Mouse (Mus musculus) kidney, postnatal 0 days (tissue): ENCODE data around the gene Slc35d2. TPM values are rescaled to one million over a fixed set of nuclear protein-coding genes. Genes with fewer than 3 reads are reported as not detected.

Source experiments
- ATAC-seq: fragments of 200-750 bp; cut with Nextera tagmentation; replicated peaks from 2 replicates; pipeline ENCODE4 v1.8.0; 2017; ENCODE audit warnings: low read depth, moderate number of reproducible peaks, moderate TSS enrichment, moderate library complexity; ENCODE audit not compliant: low FRiP score
- DNase-seq: peaks from one replicate; pipeline ENCODE4 v3.0.0-alpha.2; 2016; ENCODE audit warnings: low spot score
- H3K27ac ChIP-seq: fragments of 300-500 bp; sonication (generic); 2 replicates; pipeline ENCODE4 v1.5.1; 2014; ENCODE audit warnings: mild to moderate bottlenecking
- H3K27me3 ChIP-seq: fragments of 300-500 bp; sonication (generic); 2 replicates; pipeline ENCODE4 v1.6.1; 2014; ENCODE audit warnings: low read length, mixed read lengths; ENCODE audit not compliant: insufficient read depth
- H3K36me3 ChIP-seq: fragments of 300-500 bp; sonication (generic); 2 replicates; pipeline ENCODE4 v1.6.1; 2014; ENCODE audit warnings: low read length, mixed read lengths; ENCODE audit not compliant: insufficient read depth
- H3K4me1 ChIP-seq: fragments of 300-500 bp; sonication (generic); replicated peaks from 2 replicates; pipeline ENCODE4 v1.6.1; 2014; ENCODE audit warnings: antibody characterized with exemption, low read length, mixed read lengths; ENCODE audit not compliant: insufficient read depth
- H3K4me2 ChIP-seq: fragments of 300-500 bp; sonication (generic); 2 replicates; pipeline ENCODE4 v1.6.1; 2014; ENCODE audit warnings: mild to moderate bottlenecking, low read length, moderate library complexity, mixed read lengths
- H3K4me3 ChIP-seq: fragments of 300-500 bp; sonication (generic); replicated peaks from 2 replicates; pipeline ENCODE4 v1.5.1; 2014; ENCODE audit warnings: low read depth, low read length
- H3K9ac ChIP-seq: fragments of 300-500 bp; sonication (generic); 2 replicates; pipeline ENCODE4 v1.6.1; 2014; ENCODE audit warnings: low read depth, low read length
- H3K9me3 ChIP-seq: fragments of 300-500 bp; sonication (generic); replicated peaks from 2 replicates; pipeline ENCODE4 v1.6.1; 2016; ENCODE audit warnings: low read length, inconsistent platforms, mixed read lengths
- CTCF ChIP-seq: IDR thresholded peaks from 2 replicates; pipeline ENCODE4 v1.5.1; 2016; ENCODE audit warnings: antibody characterized with exemption, low read depth, mild to moderate bottlenecking, moderate library complexity
- WGBS: fragments of 180-500 bp; shearing (Covaris S2); extraction: QIAGEN DNeasy Blood & Tissue Kit; methylation state at CpG from one replicate; pipeline ENCODE4 v1.1.7; 2014; 5-methylcytosine and 5-hydroxymethylcytosine counted together
- polyA plus RNA-seq: library from polyadenylated mRNA; unstranded; fragments of >200 nt; fragmentation: Nextera tagmentation; extraction: Ambion mirVana; gene quantifications from 2 replicates; pipeline ENCODE4 v1.2.1, GENCODE M21; 2015

Slc35d2 gene
- polyA plus RNA-seq, 1 experiment from 2014 or later: 8.5 TPM

GRCm38 (mm10) chr13:64081012-64081919 is 47.9 kb downstream of the Slc35d2 start:
- 0 out of 2 replicates have a peak, but pooled peaks have one; percentile 40 for ATAC-seq
- H3K27ac ChIP-seq: 0 out of 2 replicates have a peak overlapping the region, but pooled peaks have one; percentile 5

GRCm38 (mm10) chr13:64077591-64077990 is 51.6 kb downstream of the Slc35d2 start:
- Histone ChIP-seq H3K27ac (no peak overlapping the region), H3K4me3 (no peak overlapping the region), H3K4me2 (no peak overlapping the region), H3K9me3 (no peaks in the 10 kb centered on the region), H3K36me3 (no peaks in the 10 kb centered on the region), H3K4me1 (0 out of 2 replicates have a peak, but pooled peaks cover 7% of the 10 kb centered on the region), H3K27me3 (no peaks in the 10 kb centered on the region), H3K9ac (no peak overlapping the region)
- TF ChIP-seq CTCF: no peak
- ATAC-seq (no peak), DNase-seq (no peak)
- WGBS: 92% methylated on average over 5 of the region's 5 CpGs

More at GRCm38 (mm10) chr13:64081012-64081919, 47.9 kb downstream of the Slc35d2 start:
- Histone ChIP-seq H3K4me3 (no peak overlapping the region), H3K4me2 (no peak overlapping the region), H3K36me3 (no peaks in the 10 kb centered on the region), H3K9me3 (no peaks in the 10 kb centered on the region), H3K4me1 (0 out of 2 replicates have a peak, but pooled peaks cover 7% of the 10 kb centered on the region), H3K9ac (no peak overlapping the region), H3K27me3 (no peaks in the 10 kb centered on the region)
- DNase-seq: peak; percentile 27
- 40% methylated on average over 16 of the region's 16 CpGs for WGBS
- TF ChIP-seq CTCF: no peak

GRCm38 (mm10) chr13:64076074-64076473 is 53.1 kb downstream of the Slc35d2 start:
- Histone ChIP-seq H3K9me3 (no peaks in the 10 kb centered on the region), H3K4me1 (no peaks in the 10 kb centered on the region), H3K9ac (no peak overlapping the region), H3K27me3 (no peaks in the 10 kb centered on the region), H3K36me3 (no peaks in the 10 kb centered on the region), H3K27ac (no peak overlapping the region), H3K4me3 (no peak overlapping the region), H3K4me2 (no peak overlapping the region)
- WGBS: 78% methylated on average over 4 of the region's 4 CpGs
- DNase-seq: no peak
- no peak for TF ChIP-seq CTCF
- ATAC-seq: no peak; the same call in 1 of the 2 replicates

GRCm38 (mm10) chr13:64066653-64067052 is 62.5 kb downstream of the Slc35d2 start:
- Histone ChIP-seq H3K36me3 (no peaks in the 10 kb centered on the region), H3K27me3 (no peaks in the 10 kb centered on the region), H3K27ac (no peak overlapping the region), H3K4me3 (no peak overlapping the region), H3K4me2 (no peak overlapping the region), H3K4me1 (no peaks in the 10 kb centered on the region), H3K9me3 (no peaks in the 10 kb centered on the region), H3K9ac (no peak overlapping the region)
- TF ChIP-seq CTCF: no peak
- no peak; the same call in 1 of the 2 replicates for ATAC-seq
- WGBS: 9% methylated on average over 3 of the region's 3 CpGs
- DNase-seq: peak; percentile 64

- Histone ChIP-seq H3K9ac (no peak overlapping the region), H3K27ac (no peak overlapping the region), H3K9me3 (no peaks in the 10 kb centered on the region), H3K4me2 (no peak overlapping the region), H3K4me1 (no peaks in the 10 kb centered on the region), H3K36me3 (no peaks in the 10 kb centered on the region), H3K27me3 (no peaks in the 10 kb centered on the region), H3K4me3 (no peak overlapping the region)
- DNase-seq (no peak), ATAC-seq (no peak)
- TF ChIP-seq CTCF: no peak
These were observed 64.9 kb downstream of the Slc35d2 start for GRCm38 (mm10) chr13:64064276-64064675.

GRCm38 (mm10) chr13:64060935-64061506 is 68.1 kb downstream of the Slc35d2 start:
- TF ChIP-seq CTCF: no peak
- Histone ChIP-seq H3K9ac (no peak overlapping the region), H3K27ac (no peak overlapping the region), H3K27me3 (no peaks in the 10 kb centered on the region), H3K4me1 (no peaks in the 10 kb centered on the region), H3K4me2 (no peak overlapping the region), H3K36me3 (no peaks in the 10 kb centered on the region), H3K4me3 (no peak overlapping the region), H3K9me3 (no peaks in the 10 kb centered on the region)
- WGBS: 86% methylated on average over 5 of the region's 5 CpGs
- DNase-seq (no peak), ATAC-seq (no peak)
